Mouse (Mus musculus): ENCODE measurements around the gene Pnma1.

Pnma1 gene

DNA sequence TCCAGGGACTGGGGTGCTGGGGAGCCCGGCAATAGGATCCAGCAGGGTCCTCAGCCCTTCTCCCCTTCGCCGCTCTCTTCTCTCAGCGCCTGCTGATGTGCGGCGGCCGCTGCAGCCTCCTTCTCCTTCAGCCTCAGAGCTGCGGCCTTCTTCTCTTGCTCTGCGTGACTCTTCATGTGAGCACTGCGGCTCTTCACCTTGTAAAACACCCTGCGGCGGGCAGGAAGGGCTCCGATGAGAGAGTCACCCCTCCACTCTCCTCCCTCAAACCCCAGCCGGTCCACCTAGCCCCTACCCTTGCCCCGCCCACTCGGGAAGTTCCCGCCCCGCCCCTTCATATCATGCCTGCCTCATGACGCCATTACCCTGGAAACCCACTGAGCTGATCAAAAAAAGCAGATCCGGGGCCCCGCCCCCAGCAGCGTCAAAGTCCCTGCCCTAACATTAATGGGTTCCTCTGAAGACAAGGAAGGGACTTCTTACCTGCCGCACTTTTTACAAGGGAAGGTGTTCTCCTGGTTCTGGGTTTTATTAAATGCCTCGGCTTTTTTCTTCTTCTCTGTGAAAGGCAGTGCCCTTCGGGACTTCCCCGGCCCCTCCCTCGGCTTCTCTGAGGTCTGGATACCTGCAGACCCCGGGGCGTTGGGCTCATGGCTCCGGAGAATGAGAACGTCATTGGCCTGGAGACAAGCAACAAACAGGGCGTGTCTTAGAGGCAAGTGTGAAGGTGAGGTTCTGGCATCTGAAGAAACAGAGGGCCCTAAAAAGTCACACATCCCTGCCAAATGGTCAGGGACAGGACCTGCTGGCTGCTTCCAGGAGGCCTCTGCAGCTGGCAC, 4.3 kb upstream of the Pnma1 start:
- no peak for DNase-seq

DNA sequence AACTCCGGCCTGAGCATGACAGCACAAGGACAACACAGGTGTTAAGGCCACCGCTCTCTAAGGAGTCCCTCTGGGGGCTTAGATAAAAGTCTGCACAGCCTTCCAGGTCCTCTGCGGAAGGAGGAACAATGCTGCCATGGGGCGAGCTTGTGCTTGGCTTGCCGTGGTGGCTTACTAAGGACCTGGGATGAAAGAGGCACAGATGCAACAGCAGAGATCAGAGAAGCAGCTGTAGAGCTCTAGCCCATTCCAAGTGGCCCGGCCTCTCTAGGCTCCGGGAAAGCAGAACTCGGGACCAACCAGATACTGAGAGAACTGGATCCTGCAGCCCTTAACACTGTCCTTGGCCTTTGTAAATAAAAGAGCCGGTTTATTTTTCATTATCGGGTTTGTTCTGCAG, 3.6 kb upstream of the Pnma1 start:
- DNase-seq = no peak

- no peak for DNase-seq
Measured at GRCm38 (mm10) chr12:84150976-84151375, 2.7 kb upstream of the Pnma1 start.

- no peak for DNase-seq
Measured at GRCm38 (mm10) chr12:84149971-84150370, 1.7 kb upstream of the Pnma1 start.

DNA sequence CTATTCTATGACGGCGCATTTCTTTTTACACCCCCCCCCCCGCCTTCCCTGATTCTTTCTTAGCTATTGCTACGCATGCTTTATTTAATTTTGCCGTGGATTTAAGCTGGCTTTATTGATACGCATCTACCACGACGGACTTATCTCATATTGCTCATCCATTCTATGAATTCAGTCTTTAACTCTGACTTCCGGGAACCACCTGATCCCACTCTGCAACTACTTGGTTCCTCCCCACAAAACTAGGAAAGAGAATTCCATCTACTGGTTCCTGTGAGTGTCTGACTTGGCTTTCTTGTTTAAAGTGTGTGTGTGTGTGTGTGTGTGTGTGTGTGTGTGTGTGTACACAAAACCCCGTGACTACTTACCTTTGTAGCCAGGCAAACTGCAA, 328 bp upstream of the Pnma1 start:
- DNase-seq = no peak

GRCm38 (mm10) chr12:84142281-84143050, 5.8 kb downstream of the Pnma1 start:
- no peak for DNase-seq

- no peak for DNase-seq
Measured at GRCm38 (mm10) chr12:84141271-84141670, 7.0 kb downstream of the Pnma1 start.

GRCm38 (mm10) chr12:84140135-84140534, 8.2 kb downstream of the Pnma1 start:
- DNase-seq = no peak

- no peak for DNase-seq
Measured at GRCm38 (mm10) chr12:84137131-84137530, 11.2 kb downstream of the Pnma1 start.

DNA sequence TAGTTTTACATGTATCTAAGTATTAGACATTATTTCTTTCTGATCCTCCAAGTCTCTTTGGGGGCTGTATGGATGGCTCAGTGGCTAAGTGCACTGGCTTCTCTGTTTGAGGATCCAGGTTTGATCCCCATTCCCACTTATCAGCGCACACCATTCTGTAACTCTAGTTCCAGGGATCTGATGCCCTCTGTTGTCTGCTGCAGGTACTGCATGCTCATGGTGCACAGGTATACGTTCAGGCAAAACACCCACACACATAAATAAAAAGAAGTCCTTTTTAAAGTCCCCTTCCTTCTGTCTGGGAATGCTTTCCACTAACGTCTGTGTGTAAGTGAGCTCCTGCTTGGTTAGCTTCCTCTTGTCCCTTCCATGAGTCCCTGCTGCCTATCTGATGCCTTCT, 16.0 kb downstream of the Pnma1 start:
- no peak for DNase-seq

GRCm38 (mm10) chr12:84129931-84130330, 18.4 kb downstream of the Pnma1 start:
- no peak for DNase-seq

DNA sequence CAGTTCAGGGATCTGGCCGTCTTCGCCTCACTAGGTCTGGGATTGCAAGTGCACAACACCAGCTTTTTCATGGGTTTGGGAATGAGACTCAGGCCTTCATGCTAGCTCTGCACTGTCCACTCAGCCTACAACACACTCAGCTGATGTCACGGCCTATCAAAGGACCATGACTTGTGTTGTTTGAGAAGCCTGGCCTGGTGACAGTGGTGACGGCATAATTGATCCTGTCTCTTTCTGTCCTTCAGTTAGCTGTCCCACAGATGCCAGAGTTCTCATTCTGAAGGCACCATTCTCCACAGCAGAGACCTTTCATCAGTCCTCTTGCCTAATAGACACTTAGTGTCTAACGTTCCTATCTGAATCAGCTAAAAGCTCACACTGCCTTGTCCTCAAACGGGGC, 19.7 kb downstream of the Pnma1 start:
- no peak for DNase-seq

GRCm38 (mm10) chr12:84126899-84127298, 21.4 kb downstream of the Pnma1 start:
- no peak for DNase-seq

DNA sequence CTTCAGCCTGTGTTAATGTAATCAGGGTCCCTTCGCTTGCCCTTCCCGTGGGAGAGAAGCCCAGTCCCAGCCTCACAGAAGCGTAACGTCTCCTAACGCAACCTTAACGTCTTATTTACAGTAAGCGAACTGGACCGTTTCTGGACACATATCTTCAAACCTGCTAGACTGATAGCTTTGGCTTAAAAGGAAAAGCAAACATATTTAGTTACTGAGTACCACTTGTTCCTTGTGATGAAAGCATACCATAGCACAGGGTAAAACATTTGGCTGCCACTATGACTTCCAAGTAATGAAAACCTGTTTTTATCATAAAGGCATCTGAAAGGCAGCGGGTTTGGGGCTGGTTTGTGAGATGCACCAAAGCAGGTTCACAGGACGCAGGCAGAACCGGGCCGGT, 22.4 kb downstream of the Pnma1 start:
- no peak for DNase-seq

DNA sequence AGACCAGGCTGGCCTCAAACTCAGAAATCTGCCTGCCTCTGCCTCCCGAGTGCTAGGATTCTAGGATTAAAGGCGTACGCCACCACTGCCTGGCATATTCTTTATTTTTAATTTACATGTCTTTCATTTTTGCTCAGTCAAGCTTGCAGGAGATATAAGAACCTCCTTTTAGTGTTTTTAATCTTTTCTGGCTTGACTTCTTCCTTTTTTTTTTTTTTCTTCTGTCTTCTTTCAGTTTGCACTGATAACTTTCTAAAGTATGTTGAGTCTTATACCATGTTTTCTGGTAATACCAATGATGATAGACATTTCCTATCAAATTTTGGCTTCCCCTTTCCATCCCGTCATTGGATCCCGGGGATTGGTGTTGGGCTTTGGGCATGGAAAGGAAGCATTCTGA, 28.7 kb downstream of the Pnma1 start:
- DNase-seq = no peak

- peak; percentile 94 for DNase-seq
Measured at GRCm38 (mm10) chr12:84114153-84114994, 33.9 kb downstream of the Pnma1 start, which contains the start of gene Dnal1. TSS of gene Dnal1 (plus strand) at chr12:84114366.

GRCm38 (mm10) chr12:84113676-84114075, 34.6 kb downstream of the Pnma1 start:
- no peak for DNase-seq

DNA sequence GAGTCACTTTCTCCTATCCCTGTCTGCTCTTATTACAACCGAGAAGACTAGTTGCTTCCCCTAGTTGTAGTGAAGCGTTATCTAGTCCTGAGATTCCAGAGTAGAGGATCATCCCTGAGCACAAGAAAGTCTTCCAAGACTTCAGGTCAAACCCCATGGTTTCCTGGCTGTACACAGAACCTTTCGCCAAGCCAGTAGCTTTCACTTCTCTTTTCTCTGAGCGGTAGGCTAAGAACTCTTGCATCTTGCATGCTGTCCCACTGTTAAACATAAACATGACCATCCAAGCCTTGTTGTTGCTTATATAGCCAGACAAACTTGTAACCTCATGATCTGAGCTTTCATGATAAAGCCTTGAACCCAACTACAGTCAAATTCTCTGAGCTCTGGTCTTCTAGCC, 37.5 kb downstream of the Pnma1 start:
- DNase-seq = no peak

- no peak for DNase-seq
Measured at GRCm38 (mm10) chr12:84109924-84110323, 38.4 kb downstream of the Pnma1 start.

- no peak for DNase-seq
Measured at GRCm38 (mm10) chr12:84107692-84108091, 40.6 kb downstream of the Pnma1 start.

GRCm38 (mm10) chr12:84107012-84107411, 41.3 kb downstream of the Pnma1 start:
- DNase-seq = peak; percentile 13

- DNase-seq = no peak
Measured at GRCm38 (mm10) chr12:84101493-84101845, 46.8 kb downstream of the Pnma1 start.

Data from kidney, postnatal 14 days (tissue).